Mouse (Mus musculus) megakaryocyte, embryonic 14.5 days (primary cell): ENCODE results near the gene Rpl9.

Source experiments
- FLI1 ChIP-seq: IDR thresholded peaks from 2 replicates; pipeline ENCODE4 v1.6.1; 2012; ENCODE audit warnings: low read length, inconsistent platforms, mixed read lengths
- GATA1 ChIP-seq: IDR thresholded peaks from 3 replicates; pipeline ENCODE4 v1.6.1; 2012; ENCODE audit warnings: mixed read lengths, low read length, inconsistent platforms, borderline replicate concordance

- no peak for TF ChIP-seq GATA1
- TF ChIP-seq FLI1, result no peak
These were observed 36.3 kb downstream of the Rpl9 start for GRCm38 (mm10) chr5:65354985-65355384.
